ENCODE assay signal across 9 mouse cellular contexts in the genomic region with DNA sequence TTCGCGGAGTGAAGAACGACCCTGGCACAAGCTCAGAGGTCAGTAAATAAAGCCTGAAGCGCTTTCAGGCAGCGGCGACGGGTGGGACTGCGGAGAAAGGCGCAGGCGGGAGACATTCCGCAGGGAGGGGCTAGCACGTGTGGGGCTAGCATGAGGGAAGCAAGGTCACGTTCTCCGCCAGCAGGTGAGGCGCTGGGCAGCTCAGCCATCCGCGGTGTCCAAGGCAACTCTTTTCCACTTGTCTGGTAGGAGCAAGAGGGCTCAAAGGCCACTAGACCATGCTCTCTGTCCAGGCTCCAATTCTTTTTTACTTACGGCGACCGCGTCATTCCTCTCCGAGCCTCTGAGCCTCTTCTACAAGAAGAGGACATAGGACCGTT. TPM values are rescaled to one million over a fixed set of nuclear protein-coding genes. Genes with fewer than 3 reads are reported as not detected.
A peak's percentile ranks its signal among the peaks of the same experiment; 100 is the strongest.
DNase-seq lines count a peak whose midpoint lies in the region; ATAC-seq lines count a peak whose summit lies in the region.
"Had no signal": no experiment of that assay in that cellular context is flagged by ENCODE, and none has a peak within 500 bp of the region (broad histone marks: within the 10 kb centered on the region; RNA-seq: fewer than 3 reads in every experiment).

No protein-coding gene starts in this region.

- H3K4me1 ChIP-seq in embryonic facial prominence, embryonic 10.5 days: peaks cover 37% of the 10 kb centered on the region
- peaks cover 15% of the 10 kb centered on the region; the same call in 1 of the 2 replicates for H3K4me1 ChIP-seq in heart, embryonic 11.5 days (ENCODE audit: control insufficient read depth, insufficient read depth, low read length)
- peaks cover 9% of the 10 kb centered on the region for H3K4me1 ChIP-seq in liver, embryonic 16.5 days (ENCODE audit: control insufficient read depth, low read depth, low read length)
- H3K4me1 ChIP-seq in neural tube, embryonic 11.5 days (ENCODE audit: control insufficient read depth, insufficient read depth, low read length): peaks cover 12% of the 10 kb centered on the region

- peak; percentile 62 for ATAC-seq in heart, embryonic 11.5 days (replicated peaks; ENCODE audit: insufficient number of reproducible peaks, low FRiP score, low TSS enrichment)
- peak; percentile 43; the same call in 1 of the 2 replicates for ATAC-seq in liver, embryonic 16.5 days (ENCODE audit: low read depth)
- ATAC-seq in neural tube, embryonic 11.5 days (ENCODE audit: insufficient read depth, low FRiP score, low TSS enrichment): no peak; the same call in 1 of the 2 replicates
- ATAC-seq in activated CD4-positive, CD25-positive, alpha-beta regulatory T cell, adult 4 months: no peak

- 0% methylated on average over 23 of the region's 23 CpGs for WGBS in embryonic facial prominence, embryonic 10.5 days
- WGBS in heart, embryonic 11.5 days (ENCODE audit: insufficient replicate concordance): 1% methylated on average over 23 of the region's 23 CpGs
- 2% methylated on average over 23 of the region's 23 CpGs for WGBS in liver, embryonic 16.5 days (ENCODE audit: insufficient replicate concordance)
- WGBS in neural tube, embryonic 11.5 days: 0% methylated on average over 23 of the region's 23 CpGs

- peaks cover 89% of the 10 kb centered on the region for H3K27me3 ChIP-seq in embryonic facial prominence, embryonic 10.5 days (replicated peaks; ENCODE audit: low read depth, poor library complexity, severe bottlenecking)
- H3K27me3 ChIP-seq in heart, embryonic 11.5 days (ENCODE audit: control insufficient read depth, insufficient read depth, low read length): peaks cover 23% of the 10 kb centered on the region
- peaks cover 64% of the 10 kb centered on the region for H3K27me3 ChIP-seq in liver, embryonic 16.5 days (ENCODE audit: control insufficient read depth, insufficient read depth, low read depth, low read length)
- peaks cover 41% of the 10 kb centered on the region for H3K27me3 ChIP-seq in neural tube, embryonic 11.5 days (ENCODE audit: control insufficient read depth, insufficient read depth, low read length)

- H3K36me3 ChIP-seq in embryonic facial prominence, embryonic 10.5 days (replicated peaks): peaks cover 4% of the 10 kb centered on the region; the same call in 1 of the 2 replicates
- peaks cover 2% of the 10 kb centered on the region; the same call in 1 of the 2 replicates for H3K36me3 ChIP-seq in heart, embryonic 11.5 days (ENCODE audit: control insufficient read depth, insufficient read depth, low read length)
- no peaks in the 10 kb centered on the region for H3K36me3 ChIP-seq in liver, embryonic 16.5 days (ENCODE audit: control insufficient read depth, insufficient read depth)
- no peaks in the 10 kb centered on the region for H3K36me3 ChIP-seq in neural tube, embryonic 11.5 days (ENCODE audit: control insufficient read depth, insufficient read depth, low read length)

- peak; percentile 36 to 47 for DNase-seq in left cerebral cortex, adult 18-20 months (ENCODE audit: low spot score in 2 of 2)
- no peak for DNase-seq in left cerebral cortex, adult 11 months (ENCODE audit: low spot score)
- DNase-seq in embryonic facial prominence, embryonic 10.5 days (ENCODE audit: low spot score): peak; percentile 85
- DNase-seq in kidney, adult 8-10 months: peak; percentile 92 to 93
- peak; percentile 71 for DNase-seq in neural tube, embryonic 11.5 days (ENCODE audit: low spot score)

- H3K9ac ChIP-seq in heart, embryonic 11.5 days (ENCODE audit: low read depth, low read length): peak overlapping the region; percentile 61
- no peak overlapping the region; the same call in 1 of the 2 replicates for H3K9ac ChIP-seq in liver, embryonic 16.5 days (ENCODE audit: low read depth, low read length)
- peak overlapping the region; percentile 49 for H3K9ac ChIP-seq in neural tube, embryonic 11.5 days (ENCODE audit: low read length)

- H3K4me2 ChIP-seq in heart, embryonic 11.5 days: peak overlapping the region; percentile 81
- peak overlapping the region; percentile 64 for H3K4me2 ChIP-seq in liver, embryonic 16.5 days (ENCODE audit: low read depth, low read length)
- H3K4me2 ChIP-seq in neural tube, embryonic 11.5 days (ENCODE audit: low read depth): peak overlapping the region; percentile 79

- no peaks in the 10 kb centered on the region for H3K9me3 ChIP-seq in embryonic facial prominence, embryonic 10.5 days
- no peaks in the 10 kb centered on the region for H3K9me3 ChIP-seq in heart, embryonic 11.5 days (replicated peaks; ENCODE audit: control insufficient read depth, low read length)
- no peaks in the 10 kb centered on the region for H3K9me3 ChIP-seq in liver, embryonic 16.5 days (replicated peaks; ENCODE audit: control insufficient read depth, low read length)
- no peaks in the 10 kb centered on the region for H3K9me3 ChIP-seq in neural tube, embryonic 11.5 days (ENCODE audit: control insufficient read depth, low read length)

- H3K4me3 ChIP-seq in embryonic facial prominence, embryonic 10.5 days: peak overlapping the region; percentile 66
- peak overlapping the region; percentile 60 for H3K4me3 ChIP-seq in heart, embryonic 11.5 days (ENCODE audit: low read depth, low read length)
- H3K4me3 ChIP-seq in liver, embryonic 16.5 days (ENCODE audit: low read depth, low read length): peak overlapping the region; percentile 49
- peak overlapping the region; percentile 40 for H3K4me3 ChIP-seq in neural tube, embryonic 11.5 days (ENCODE audit: low read depth, low read length)

- H3K27ac ChIP-seq in embryonic facial prominence, embryonic 10.5 days (replicated peaks): no peak overlapping the region
- H3K27ac ChIP-seq in heart, embryonic 11.5 days (ENCODE audit: low read depth, low read length): peak overlapping the region; percentile 80
- H3K27ac ChIP-seq in liver, embryonic 16.5 days (ENCODE audit: low read length): no peak overlapping the region
- no peak overlapping the region for H3K27ac ChIP-seq in neural tube, embryonic 11.5 days (ENCODE audit: low read depth, low read length)

RNA-seq across cellular contexts. Expression of gene Fabp3, which starts 0.6 kb away (rescaled TPM):
- 100 to 1,000 TPM; 135 to 150 TPM for total RNA-seq in left cerebral cortex, adult 18-20 months (2021)
- 15.6 and 16.2 TPM in 2 replicates for polyA plus RNA-seq in embryonic facial prominence, embryonic 10.5 days (2016; fragmentation: Nextera tagmentation; extraction: Ambion mirVana)
- polyA plus RNA-seq in heart, embryonic 11.5 days (2014; fragmentation: Nextera tagmentation; extraction: Ambion mirVana): 514 and 562 TPM in 2 replicates
- polyA plus RNA-seq in liver, embryonic 16.5 days (2015; fragmentation: Nextera tagmentation; extraction: Ambion mirVana): 3.0 and 5.4 TPM in 2 replicates
- polyA plus RNA-seq in neural tube, embryonic 11.5 days (2014; fragmentation: Nextera tagmentation; extraction: Ambion mirVana): 31.5 and 32.7 TPM in 2 replicates
- polyA plus RNA-seq in activated CD4-positive, CD25-positive, alpha-beta regulatory T cell, adult 4 months (2017; shearing (Covaris generic)): under 1 TPM in 1 of 2 experiments, not detected in 1; 0.42 TPM
- total RNA-seq: CH12.LX had no signal

RNA-seq across cellular contexts. Expression of gene Gm10570, which starts 0.6 kb away (rescaled TPM):
- total RNA-seq in left cerebral cortex, adult 18-20 months (2021): under 1 TPM in 1 of 2 experiments, not detected in 1; 0.75 TPM
- polyA plus RNA-seq in embryonic facial prominence, embryonic 10.5 days (2016; fragmentation: Nextera tagmentation; extraction: Ambion mirVana): 0.77 TPM in 1 of 2 replicates, not detected in the other
- polyA plus RNA-seq in heart, embryonic 11.5 days (2014; fragmentation: Nextera tagmentation; extraction: Ambion mirVana): 0.82 TPM in 1 of 2 replicates, not detected in the other
- polyA plus RNA-seq in liver, embryonic 16.5 days (2015; fragmentation: Nextera tagmentation; extraction: Ambion mirVana): not detected in 2 replicates
- not detected in 2 replicates for polyA plus RNA-seq in neural tube, embryonic 11.5 days (2014; fragmentation: Nextera tagmentation; extraction: Ambion mirVana)
- polyA plus RNA-seq in activated CD4-positive, CD25-positive, alpha-beta regulatory T cell, adult 4 months (2017; shearing (Covaris generic)): not detected
- total RNA-seq: CH12.LX had no signal

RNA-seq across cellular contexts. Expression of gene Serinc2, which starts 28.8 kb away (rescaled TPM):
- total RNA-seq in left cerebral cortex, adult 18-20 months (2021): 10 to 100 TPM; 11.5 to 12.8 TPM
- polyA plus RNA-seq in embryonic facial prominence, embryonic 10.5 days (2016; fragmentation: Nextera tagmentation; extraction: Ambion mirVana): 43.6 and 60.0 TPM in 2 replicates
- polyA plus RNA-seq in heart, embryonic 11.5 days (2014; fragmentation: Nextera tagmentation; extraction: Ambion mirVana): 10.8 and 11.6 TPM in 2 replicates
- polyA plus RNA-seq in liver, embryonic 16.5 days (2015; fragmentation: Nextera tagmentation; extraction: Ambion mirVana): 0.76 and 1.3 TPM in 2 replicates
- polyA plus RNA-seq in neural tube, embryonic 11.5 days (2014; fragmentation: Nextera tagmentation; extraction: Ambion mirVana): 58.5 and 60.1 TPM in 2 replicates
- under 1 TPM; 0.61 to 0.92 TPM for polyA plus RNA-seq in activated CD4-positive, CD25-positive, alpha-beta regulatory T cell, adult 4 months (2017; shearing (Covaris generic))

RNA-seq across cellular contexts. Expression of gene Zcchc17, which starts 51.9 kb away (rescaled TPM):
- 10 to 100 TPM; 59.3 to 70.6 TPM for total RNA-seq in left cerebral cortex, adult 18-20 months (2021)
- polyA plus RNA-seq in embryonic facial prominence, embryonic 10.5 days (2016; fragmentation: Nextera tagmentation; extraction: Ambion mirVana): 70.9 and 73.3 TPM in 2 replicates
- 50.9 and 56.5 TPM in 2 replicates for polyA plus RNA-seq in heart, embryonic 11.5 days (2014; fragmentation: Nextera tagmentation; extraction: Ambion mirVana)
- polyA plus RNA-seq in liver, embryonic 16.5 days (2015; fragmentation: Nextera tagmentation; extraction: Ambion mirVana): 27.5 and 32.1 TPM in 2 replicates
- polyA plus RNA-seq in neural tube, embryonic 11.5 days (2014; fragmentation: Nextera tagmentation; extraction: Ambion mirVana): 76.3 and 79.9 TPM in 2 replicates
- 10 to 100 TPM; 70.6 to 72.2 TPM for polyA plus RNA-seq in activated CD4-positive, CD25-positive, alpha-beta regulatory T cell, adult 4 months (2017; shearing (Covaris generic))

RNA-seq across cellular contexts. Expression of gene Snrnp40, which starts 52.1 kb away (rescaled TPM):
- 10 to 100 TPM; 21.9 to 24.3 TPM for total RNA-seq in left cerebral cortex, adult 18-20 months (2021)
- 220 and 225 TPM in 2 replicates for polyA plus RNA-seq in embryonic facial prominence, embryonic 10.5 days (2016; fragmentation: Nextera tagmentation; extraction: Ambion mirVana)
- polyA plus RNA-seq in heart, embryonic 11.5 days (2014; fragmentation: Nextera tagmentation; extraction: Ambion mirVana): 87.0 and 94.0 TPM in 2 replicates
- 52.4 and 56.3 TPM in 2 replicates for polyA plus RNA-seq in liver, embryonic 16.5 days (2015; fragmentation: Nextera tagmentation; extraction: Ambion mirVana)
- polyA plus RNA-seq in neural tube, embryonic 11.5 days (2014; fragmentation: Nextera tagmentation; extraction: Ambion mirVana): 200 and 201 TPM in 2 replicates
- polyA plus RNA-seq in activated CD4-positive, CD25-positive, alpha-beta regulatory T cell, adult 4 months (2017; shearing (Covaris generic)): 10 to 100 TPM; 65.1 to 71.2 TPM

Comparison
In these comparisons a context has a peak if more than half of its experiments do, and no peak if none do; other contexts are left out.
1. ATAC-seq: peak in heart, embryonic 11.5 days (single experiment) and liver, embryonic 16.5 days (single experiment); none in neural tube, embryonic 11.5 days (single experiment) and activated CD4-positive, CD25-positive, alpha-beta regulatory T cell, adult 4 months (single experiment).
2. RNA of gene Fabp3, which starts 0.6 kb away (polyA plus RNA-seq): 514 to 562 TPM in heart, embryonic 11.5 days; 31.5 to 32.7 TPM in neural tube, embryonic 11.5 days, 15.6 to 16.2 TPM in embryonic facial prominence, embryonic 10.5 days, 3.0 to 5.4 TPM in liver, embryonic 16.5 days and 0.42 TPM in activated CD4-positive, CD25-positive, alpha-beta regulatory T cell, adult 4 months; every median in the first group is over 10 times any median in the second.
3. Peak in every context shown above with its lines, with median percentiles within 50 percentile points of each other: H3K4me3 ChIP-seq and H3K4me2 ChIP-seq.